Mouse (Mus musculus) CH12.LX (cell line): ENCODE measurements around the gene Osbpl5. TPM values are rescaled to one million over a fixed set of nuclear protein-coding genes. Genes with fewer than 3 reads are reported as not detected.

Experiments used
- DNase-seq: peaks from one replicate; pipeline ENCODE4 v3.0.0-alpha.2; 2013; ENCODE audit errors: extremely low read depth
- H3K27ac ChIP-seq: 2 replicates; pipeline ENCODE4 v1.5.1; 2012; ENCODE audit warnings: low read depth, mild to moderate bottlenecking, control low read depth, moderate library complexity; ENCODE audit not compliant: insufficient read depth
- H3K27me3 ChIP-seq: replicated peaks from 2 replicates; pipeline ENCODE3; 2012; ENCODE audit warnings: inconsistent platforms
- H3K36me3 ChIP-seq, 2 experiments: replicated peaks in 1 of 2; 2 replicates each; pipeline versions ENCODE3 to v1.6.1; 2012; ENCODE audit warnings: inconsistent platforms in 1 of 2, low read length in 1 of 2, mild to moderate bottlenecking in 1 of 2, mixed read lengths in 1 of 2, moderate library complexity in 1 of 2; ENCODE audit not compliant: control insufficient read depth in 1 of 2, insufficient read depth in 1 of 2
- H3K4me1 ChIP-seq, 2 experiments: 2 replicates each; pipeline ENCODE4 v1.6.1; 2012; ENCODE audit warnings: inconsistent platforms in 1 of 2, moderate library complexity in 1 of 2; ENCODE audit not compliant: insufficient read depth in 2 of 2, control insufficient read depth in 1 of 2
- H3K4me2 ChIP-seq: 2 replicates; pipeline ENCODE4 v1.6.1; 2012; ENCODE audit warnings: low read depth, mild to moderate bottlenecking, control low read depth; ENCODE audit not compliant: poor library complexity, insufficient read depth, severe bottlenecking
- H3K4me3 ChIP-seq, 3 experiments: fragments of 150-350 bp in 1 of 3; sonication (generic) in 1 of 3; replicated peaks in 1 of 3; 2 replicates each; pipeline versions ENCODE3 to v1.5.1; 2011 to 2012; ENCODE audit warnings: low read depth in 2 of 3, low read length in 2 of 3, mild to moderate bottlenecking in 2 of 3, moderate library complexity in 2 of 3, control low read depth in 1 of 3, improper control_type of control experiment in 1 of 3, inconsistent platforms in 1 of 3, mixed read lengths in 1 of 3; ENCODE audit not compliant: poor library complexity in 1 of 3
- H3K79me2 ChIP-seq: replicated peaks from 2 replicates; pipeline ENCODE4 v1.6.1; 2012; ENCODE audit warnings: mild to moderate bottlenecking, moderate library complexity; ENCODE audit not compliant: control insufficient read depth, poor library complexity, insufficient read depth, severe bottlenecking; ENCODE audit errors: extremely low read depth
- H3K9ac ChIP-seq: 2 replicates; pipeline ENCODE4 v1.6.1; 2012; ENCODE audit warnings: low read depth, mild to moderate bottlenecking, control low read depth, moderate library complexity; ENCODE audit not compliant: insufficient read depth
- H3K9me3 ChIP-seq: replicated peaks from 2 replicates; pipeline ENCODE3; 2012; ENCODE audit warnings: low read length, inconsistent platforms, mixed read lengths
- BHLHE40 ChIP-seq: IDR thresholded peaks from 2 replicates; pipeline ENCODE4 v1.6.1; 2011; ENCODE audit warnings: mild to moderate bottlenecking, low read depth, low read length, improper control_type of control experiment
- ELF1 ChIP-seq: IDR thresholded peaks from 2 replicates; pipeline ENCODE4 v1.6.1; 2014; ENCODE audit warnings: low read depth, mild to moderate bottlenecking, inconsistent platforms, low read length, improper control_type of control experiment
- ETS1 ChIP-seq: conservative IDR thresholded peaks from 2 replicates; pipeline ENCODE4 v1.6.1; 2012; ENCODE audit warnings: low read depth, mild to moderate bottlenecking, inconsistent platforms, low read length, improper control_type of control experiment, moderate library complexity
- HCFC1 ChIP-seq: IDR thresholded peaks from 2 replicates; pipeline ENCODE4 v1.6.1; 2012; ENCODE audit warnings: low read depth, mild to moderate bottlenecking, inconsistent platforms, low read length, improper control_type of control experiment
- IRF4 ChIP-seq: IDR thresholded peaks from 2 replicates; pipeline ENCODE4 v1.6.1; 2014; ENCODE audit warnings: low read depth, mild to moderate bottlenecking, inconsistent platforms, low read length, improper control_type of control experiment
- JUN ChIP-seq: IDR thresholded peaks from 2 replicates; pipeline ENCODE4 v1.6.1; 2011; ENCODE audit warnings: low read depth, mild to moderate bottlenecking, low read length, improper control_type of control experiment, moderate library complexity; ENCODE audit not compliant: insufficient read depth
- JUND ChIP-seq: conservative IDR thresholded peaks from 2 replicates; pipeline ENCODE4 v1.6.1; 2011; ENCODE audit warnings: low read depth, low read length, improper control_type of control experiment
- MAX ChIP-seq: IDR thresholded peaks from 2 replicates; pipeline ENCODE4 v1.6.1; 2011; ENCODE audit warnings: low read length, improper control_type of control experiment
- MAZ ChIP-seq: IDR thresholded peaks from 2 replicates; pipeline ENCODE4 v1.6.1; 2012; ENCODE audit warnings: low read depth, mild to moderate bottlenecking, inconsistent platforms, low read length, improper control_type of control experiment, moderate library complexity
- MXI1 ChIP-seq: IDR thresholded peaks from 2 replicates; pipeline ENCODE4 v1.6.1; 2011; ENCODE audit warnings: mild to moderate bottlenecking, low read depth, low read length, improper control_type of control experiment
- NELFE ChIP-seq: IDR thresholded peaks from 2 replicates; pipeline ENCODE4 v1.6.1; 2011; ENCODE audit warnings: low read depth, low read length, improper control_type of control experiment
- POLR2A ChIP-seq: IDR thresholded peaks from 2 replicates; pipeline ENCODE4 v1.6.1; 2011; ENCODE audit warnings: low read depth, mild to moderate bottlenecking, improper control_type of control experiment, low read length
- RAD21 ChIP-seq: IDR thresholded peaks from 2 replicates; pipeline ENCODE4 v1.6.1; 2011; ENCODE audit warnings: low read depth, mild to moderate bottlenecking, low read length, improper control_type of control experiment, moderate library complexity
- SIN3A ChIP-seq: IDR thresholded peaks from 2 replicates; pipeline ENCODE4 v1.6.1; 2012; ENCODE audit warnings: low read length, improper control_type of control experiment, inconsistent platforms
- SMC3 ChIP-seq: IDR thresholded peaks from 2 replicates; pipeline ENCODE4 v1.6.1; 2011; ENCODE audit warnings: low read depth, low read length, improper control_type of control experiment
- TBP ChIP-seq: conservative IDR thresholded peaks from 2 replicates; pipeline ENCODE4 v1.6.1; 2011; ENCODE audit warnings: low read depth, low read length, improper control_type of control experiment
- TCF12 ChIP-seq: IDR thresholded peaks from 2 replicates; pipeline ENCODE4 v1.6.1; 2014; ENCODE audit warnings: low read depth, mild to moderate bottlenecking, inconsistent platforms, low read length, improper control_type of control experiment
- USF1 ChIP-seq: IDR thresholded peaks from 2 replicates; pipeline ENCODE4 v1.6.1; 2014; ENCODE audit warnings: low read depth, mild to moderate bottlenecking, inconsistent platforms, low read length, improper control_type of control experiment
- USF2 ChIP-seq: conservative IDR thresholded peaks from 2 replicates; pipeline ENCODE4 v1.6.1; 2011; ENCODE audit warnings: low read depth, low read length, improper control_type of control experiment
- ZC3H11A ChIP-seq: IDR thresholded peaks from 2 replicates; pipeline ENCODE4 v1.6.1; 2012; ENCODE audit warnings: low read depth, mild to moderate bottlenecking, inconsistent platforms, low read length, improper control_type of control experiment
- ZKSCAN1 ChIP-seq: IDR thresholded peaks from 2 replicates; pipeline ENCODE4 v1.6.1; 2012; ENCODE audit warnings: low read depth, inconsistent platforms, low read length, improper control_type of control experiment, borderline replicate concordance
- dilution Hi-C: fragments of 300-500 bp; cut with MboI; formaldehyde crosslinking; loops from 2 replicates; pipeline ENCODE4 v1.14.3; 2020; ENCODE audit warnings: low sequenced_read_pairs; ENCODE audit not compliant: extremely low pct_unique_long_range_greater_than_20kb, extremely low pct_ligation_motif_present
- in situ Hi-C: fragments of 300-500 bp; cut with MboI; formaldehyde crosslinking; loops from 3 replicates; pipeline ENCODE4 v1.14.3; 2019; ENCODE audit warnings: low sequenced_read_pairs, low pct_ligation_motif_present, low pct_unique_long_range_greater_than_20kb, mixed read lengths
- polyA plus RNA-seq: library from polyadenylated mRNA; unstranded; fragments of >175 nt; gene quantifications from 2 replicates; pipeline ENCODE4 v1.2.1, GENCODE M21; 2012; ENCODE audit warnings: low read depth; ENCODE audit not compliant: insufficient read length
- total RNA-seq, 2 experiments: library from RNA; depleted of rRNA; stranded (reverse); fragments of 300-350 nt in 1 of 2; fragments of >200 nt in 1 of 2; gene quantifications; 2 replicates each; pipeline ENCODE4 v1.2.3; 2012 to 2014

Osbpl5 gene
- total and polyA plus RNA-seq, 3 experiments, result 1.1 to 2.2 (median 1.7) TPM

GRCm38 (mm10) chr7:143793121-143793520 is 36.3 kb upstream of the Osbpl5 start (continued):
- TF ChIP-seq JUN, result no peak
- TF ChIP-seq JUND, result no peak
- no peak for TF ChIP-seq NELFE

GRCm38 (mm10) chr7:143792336-143792985 is 35.7 kb upstream of the Osbpl5 start:
- no peak overlapping the region for H3K9ac ChIP-seq
- H3K4me2 ChIP-seq, result no peak overlapping the region
- no peaks in the 10 kb centered on the region for H3K27me3 ChIP-seq
- H3K27ac ChIP-seq, result no peak overlapping the region
- DNase-seq, result no peak
- H3K36me3 ChIP-seq, result peaks cover 3 to 25% of the 10 kb centered on the region in 2 experiments
- dilution Hi-C loops (no loop called here), in situ Hi-C loops (no loop called here)
- H3K9me3 ChIP-seq, result peaks cover 5% of the 10 kb centered on the region
- no peak overlapping the region for H3K4me3 ChIP-seq
- H3K79me2 ChIP-seq, result no peaks in the 10 kb centered on the region
- TF ChIP-seq BHLHE40 (no peak), ZKSCAN1 (no peak), ZC3H11A (no peak), RAD21 (no peak), SMC3 (no peak), IRF4 (no peak), HCFC1 (no peak), NELFE (no peak), ETS1 (no peak)
- TF ChIP-seq, all 38 proteins: peak for 0
- H3K4me1 ChIP-seq, result 0 out of 4 replicates have a peak, but pooled peaks cover 0 to 2% of the 10 kb centered on the region in 2 experiments

- H3K4me2 ChIP-seq, result peak within 1 kb of the TSS; percentile 63
- H3K4me1 ChIP-seq, result peaks cover 13 to 31% of the 10 kb centered on the region in 2 experiments
- peaks cover 4 to 20% of the 10 kb centered on the region in 2 experiments for H3K36me3 ChIP-seq
- H3K4me3 ChIP-seq, result peak within 1 kb of the TSS; percentile 50 to 69 (median 63)
- peak; percentile 42 for DNase-seq
- no peak within 1 kb of the TSS for H3K27ac ChIP-seq
- no peak for TF ChIP-seq ETS1
- TF ChIP-seq USF1, result peak; percentile 64
- TF ChIP-seq MAX, result peak; percentile 52; the same call in 1 of the 2 replicates
- peak; percentile 26 for TF ChIP-seq MXI1
- no peak for TF ChIP-seq MAZ
- peak; percentile 44; the same call in 1 of the 2 replicates for TF ChIP-seq POLR2A
- no peak for TF ChIP-seq TBP
- TF ChIP-seq BHLHE40, result peak; percentile 26; the same call in 1 of the 2 replicates
- peak; percentile 46; the same call in 1 of the 2 replicates for TF ChIP-seq USF2
- TF ChIP-seq ELF1, result peak; percentile 52; the same call in 1 of the 2 replicates
- 0 out of 2 replicates have a peak, but pooled peaks have one; percentile 39 for TF ChIP-seq TCF12
- TF ChIP-seq NELFE, result peak; percentile 42; the same call in 1 of the 2 replicates
- peak; percentile 14; the same call in 1 of the 2 replicates for TF ChIP-seq SIN3A
- H3K27me3 ChIP-seq, result peaks cover 5% of the 10 kb centered on the region
- H3K9ac ChIP-seq, result 0 out of 2 replicates have a peak within 1 kb of the TSS, but pooled peaks have one; percentile 30
- no peaks in the 10 kb centered on the region for H3K79me2 ChIP-seq
- in situ Hi-C loops, result no loop called here
- H3K9me3 ChIP-seq, result no peaks in the 10 kb centered on the region
- dilution Hi-C loops, result no loop called here
Observed at GRCm38 (mm10) chr7:143783996-143784829, 27.4 kb upstream of the Osbpl5 start, which contains the start of gene Mrgpre. Gene Mrgpre, minus strand, starts transcription at chr7:143784500.
